Mouse (Mus musculus) heart, embryonic 14.5 days (tissue): ENCODE data around the gene Olfr1099. TPM values are rescaled to one million over a fixed set of nuclear protein-coding genes. Genes with fewer than 3 reads are reported as not detected.

Source experiments
- ATAC-seq: fragments of 200-750 bp; cut with Nextera tagmentation; 2 replicates; pipeline ENCODE4 v1.8.0; 2017; ENCODE audit warnings: low read depth, moderate TSS enrichment; ENCODE audit not compliant: insufficient number of reproducible peaks, insufficient read depth, low FRiP score
- H3K27ac ChIP-seq, 2 experiments: fragments of 200-500 bp in 1 of 2; fragments of 300-500 bp in 1 of 2; sonication (generic) in 1 of 2; replicated peaks in 1 of 2; 2 replicates each; pipeline ENCODE4 v1.5.1; 2012 to 2014; ENCODE audit warnings: low read depth in 2 of 2, low read length in 2 of 2, control low read depth in 1 of 2, mild to moderate bottlenecking in 1 of 2, mixed read lengths in 1 of 2; ENCODE audit not compliant: control insufficient read depth in 1 of 2, insufficient read depth in 1 of 2
- H3K27me3 ChIP-seq: fragments of 300-500 bp; sonication (generic); 2 replicates; pipeline ENCODE4 v1.6.1; 2014; ENCODE audit warnings: mild to moderate bottlenecking, low read length, control low read depth; ENCODE audit not compliant: control insufficient read depth, insufficient read depth
- H3K36me3 ChIP-seq: fragments of 300-500 bp; sonication (generic); 2 replicates; pipeline ENCODE4 v1.6.1; 2014; ENCODE audit warnings: mild to moderate bottlenecking, control low read depth, low read length, mixed read lengths; ENCODE audit not compliant: control insufficient read depth, insufficient read depth
- H3K4me1 ChIP-seq, 2 experiments: fragments of 200-500 bp in 1 of 2; fragments of 300-500 bp in 1 of 2; sonication (generic) in 1 of 2; 2 replicates each; pipeline ENCODE4 v1.6.1; 2012 to 2014; ENCODE audit warnings: low read length in 2 of 2, control low read depth in 1 of 2, mixed read lengths in 1 of 2; ENCODE audit not compliant: control insufficient read depth in 2 of 2, insufficient read depth in 2 of 2
- H3K4me2 ChIP-seq: fragments of 300-500 bp; sonication (generic); 2 replicates; pipeline ENCODE4 v1.6.1; 2014; ENCODE audit warnings: mild to moderate bottlenecking, low read length
- H3K4me3 ChIP-seq, 2 experiments: fragments of 200-500 bp in 1 of 2; fragments of 300-500 bp in 1 of 2; sonication (generic) in 1 of 2; 2 replicates each; pipeline ENCODE4 v1.5.1; 2012 to 2014; ENCODE audit warnings: low read length in 2 of 2, mild to moderate bottlenecking in 2 of 2, control low read depth in 1 of 2, low read depth in 1 of 2, moderate library complexity in 1 of 2; ENCODE audit not compliant: control insufficient read depth in 1 of 2, insufficient read depth in 1 of 2
- H3K9ac ChIP-seq: fragments of 300-500 bp; sonication (generic); 2 replicates; pipeline ENCODE4 v1.6.1; 2014; ENCODE audit warnings: mild to moderate bottlenecking, low read length
- H3K9me3 ChIP-seq: fragments of 300-500 bp; sonication (generic); 2 replicates; pipeline ENCODE4 v1.6.1; 2016; ENCODE audit warnings: low read length, control low read depth; ENCODE audit not compliant: control insufficient read depth
- WGBS: fragments of 180-500 bp; shearing (Covaris S2); extraction: QIAGEN DNeasy Blood & Tissue Kit; methylation state at CpG from one replicate; pipeline ENCODE4 v1.1.7; 2014; 5-methylcytosine and 5-hydroxymethylcytosine counted together
- polyA plus RNA-seq: library from polyadenylated mRNA; unstranded; fragments of >200 nt; fragmentation: Nextera tagmentation; extraction: Ambion mirVana; gene quantifications from 2 replicates; pipeline ENCODE4 v1.2.1, GENCODE M21; 2014

The Olfr1099 gene
- polyA plus RNA-seq = not detected in 2 replicates

- H3K9me3 ChIP-seq = no peaks in the 10 kb centered on the region
- no peaks in the 10 kb centered on the region for H3K4me1 ChIP-seq
- no peak within 1 kb of the TSS for H3K27ac ChIP-seq
- H3K27me3 ChIP-seq = no peaks in the 10 kb centered on the region
- WGBS = 80% methylated on average over 1 of the region's 1 CpGs
- H3K4me3 ChIP-seq = no peak within 1 kb of the TSS
- H3K4me2 ChIP-seq = no peak within 1 kb of the TSS
- no peak within 1 kb of the TSS for H3K9ac ChIP-seq
- H3K36me3 ChIP-seq = no peaks in the 10 kb centered on the region
- no peak for ATAC-seq
Observed at GRCm38 (mm10) chr2:86960593-86960992, at the start of gene Olfr1099. Gene Olfr1099 (minus strand): TSS chr2:86960693.

- Histone ChIP-seq H3K27ac (no peak within 1 kb of the TSS), H3K9ac (no peak within 1 kb of the TSS), H3K36me3 (no peaks in the 10 kb centered on the region), H3K9me3 (no peaks in the 10 kb centered on the region), H3K4me1 (no peaks in the 10 kb centered on the region), H3K4me3 (no peak within 1 kb of the TSS), H3K4me2 (no peak within 1 kb of the TSS), H3K27me3 (no peaks in the 10 kb centered on the region)
- ATAC-seq = no peak
Observed at GRCm38 (mm10) chr2:86998098-86998497, 37.6 kb upstream of the Olfr1099 start, which contains the start of gene Olfr1102. Gene Olfr1102 (plus strand): TSS chr2:86998398.

GRCm38 (mm10) chr2:86991121-86991520 is 30.6 kb upstream of the Olfr1099 start, which contains the start of gene Olfr1101:
Gene Olfr1101 (minus strand): TSS chr2:86991221.
- Histone ChIP-seq H3K4me2 (no peak within 1 kb of the TSS), H3K9me3 (no peaks in the 10 kb centered on the region), H3K4me1 (no peaks in the 10 kb centered on the region), H3K9ac (no peak within 1 kb of the TSS), H3K27me3 (no peaks in the 10 kb centered on the region), H3K27ac (no peak within 1 kb of the TSS), H3K36me3 (no peaks in the 10 kb centered on the region), H3K4me3 (no peak within 1 kb of the TSS)
- 68% methylated on average over 3 of the region's 3 CpGs for WGBS
- ATAC-seq = no peak

- Histone ChIP-seq H3K4me3 (no peak within 1 kb of the TSS), H3K9me3 (no peaks in the 10 kb centered on the region), H3K36me3 (no peaks in the 10 kb centered on the region), H3K27me3 (no peaks in the 10 kb centered on the region), H3K9ac (no peak within 1 kb of the TSS), H3K4me2 (no peak within 1 kb of the TSS), H3K27ac (no peak within 1 kb of the TSS), H3K4me1 (no peaks in the 10 kb centered on the region)
- no peak for ATAC-seq
- WGBS = 68% methylated on average over 3 of the region's 3 CpGs
Observed at GRCm38 (mm10) chr2:86979854-86980253, 19.4 kb upstream of the Olfr1099 start, which contains the start of gene Olfr1100. Gene Olfr1100 (minus strand): TSS chr2:86979954.

GRCm38 (mm10) chr2:86926557-86926956 is 33.9 kb downstream of the Olfr1099 start:
- H3K9me3 ChIP-seq = no peaks in the 10 kb centered on the region
- H3K4me1 ChIP-seq = no peaks in the 10 kb centered on the region
- no peaks in the 10 kb centered on the region for H3K36me3 ChIP-seq
- no peak overlapping the region for H3K27ac ChIP-seq
- ATAC-seq = no peak
- H3K4me2 ChIP-seq = no peak overlapping the region
- no peak overlapping the region for H3K9ac ChIP-seq
- H3K4me3 ChIP-seq = no peak overlapping the region
- H3K27me3 ChIP-seq = no peaks in the 10 kb centered on the region

- H3K4me2 ChIP-seq = no peak within 1 kb of the TSS
- ATAC-seq = no peak
- H3K9me3 ChIP-seq = no peaks in the 10 kb centered on the region
- H3K9ac ChIP-seq = no peak within 1 kb of the TSS
- no peak within 1 kb of the TSS for H3K4me3 ChIP-seq
- no peaks in the 10 kb centered on the region for H3K4me1 ChIP-seq
- no peak within 1 kb of the TSS for H3K27ac ChIP-seq
- no peaks in the 10 kb centered on the region for H3K27me3 ChIP-seq
- H3K36me3 ChIP-seq = no peaks in the 10 kb centered on the region
- WGBS = 84% methylated on average over 1 of the region's 1 CpGs
Observed at GRCm38 (mm10) chr2:86924445-86924844, 36.0 kb downstream of the Olfr1099 start, which contains the start of gene Olfr1098. Gene Olfr1098 (minus strand): TSS chr2:86924545.

DNA sequence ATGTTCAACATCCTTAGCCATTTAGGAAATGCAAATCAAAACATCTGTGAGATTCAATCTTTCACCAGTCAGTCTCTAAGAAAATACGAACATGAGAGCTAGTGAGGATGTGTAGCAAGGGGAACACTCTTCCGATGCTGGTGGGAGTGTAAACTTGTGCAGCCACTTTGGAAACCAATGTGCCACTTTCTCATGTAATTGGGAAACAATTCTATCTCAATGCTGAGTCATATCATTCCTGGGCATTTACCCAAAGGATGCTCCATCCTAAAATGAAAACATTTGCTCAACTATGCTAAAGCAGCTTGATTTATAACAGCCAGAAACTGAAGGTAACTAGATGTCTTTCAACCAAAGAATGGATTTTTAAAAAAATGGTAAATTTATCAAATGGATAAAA is 54.8 kb downstream of the Olfr1099 start:
- Histone ChIP-seq H3K9ac (no peak overlapping the region), H3K36me3 (no peaks in the 10 kb centered on the region)
- 75% methylated on average over 2 of the region's 2 CpGs for WGBS

More for the DNA sequence above, 54.8 kb downstream of the Olfr1099 start:
- Histone ChIP-seq H3K4me3 (no peak overlapping the region), H3K27ac (no peak overlapping the region), H3K4me2 (no peak overlapping the region), H3K9me3 (no peaks in the 10 kb centered on the region), H3K27me3 (no peaks in the 10 kb centered on the region), H3K4me1 (no peaks in the 10 kb centered on the region)
- no peak for ATAC-seq
